Mouse (Mus musculus) CH12.LX (cell line): ENCODE results near the gene Ascl4.

Experiments
- CHD2 ChIP-seq: IDR thresholded peaks from 2 replicates; pipeline ENCODE4 v1.6.1; 2011; ENCODE audit warnings: low read length, improper control_type of control experiment
- CTCF ChIP-seq, 2 experiments: IDR thresholded peaks in 1 of 2; conservative IDR thresholded peaks in 1 of 2; 2 replicates each; pipeline ENCODE4 v1.5.1; 2011 to 2012; ENCODE audit warnings: low read depth in 2 of 2, low read length in 2 of 2, improper control_type of control experiment in 1 of 2, inconsistent platforms in 1 of 2, mild to moderate bottlenecking in 1 of 2, moderate library complexity in 1 of 2
- MAFK ChIP-seq: IDR thresholded peaks from 2 replicates; pipeline ENCODE4 v1.6.1; 2011; ENCODE audit warnings: low read length, improper control_type of control experiment; ENCODE audit not compliant: insufficient replicate concordance
- MXI1 ChIP-seq: IDR thresholded peaks from 2 replicates; pipeline ENCODE4 v1.6.1; 2011; ENCODE audit warnings: mild to moderate bottlenecking, low read depth, low read length, improper control_type of control experiment
- NELFE ChIP-seq: IDR thresholded peaks from 2 replicates; pipeline ENCODE4 v1.6.1; 2011; ENCODE audit warnings: low read depth, low read length, improper control_type of control experiment
- POLR2A ChIP-seq: IDR thresholded peaks from 2 replicates; pipeline ENCODE4 v1.6.1; 2011; ENCODE audit warnings: low read depth, mild to moderate bottlenecking, improper control_type of control experiment, low read length
- RAD21 ChIP-seq: IDR thresholded peaks from 2 replicates; pipeline ENCODE4 v1.6.1; 2011; ENCODE audit warnings: low read depth, mild to moderate bottlenecking, low read length, improper control_type of control experiment, moderate library complexity
- ZC3H11A ChIP-seq: IDR thresholded peaks from 2 replicates; pipeline ENCODE4 v1.6.1; 2012; ENCODE audit warnings: low read depth, mild to moderate bottlenecking, inconsistent platforms, low read length, improper control_type of control experiment

DNA sequence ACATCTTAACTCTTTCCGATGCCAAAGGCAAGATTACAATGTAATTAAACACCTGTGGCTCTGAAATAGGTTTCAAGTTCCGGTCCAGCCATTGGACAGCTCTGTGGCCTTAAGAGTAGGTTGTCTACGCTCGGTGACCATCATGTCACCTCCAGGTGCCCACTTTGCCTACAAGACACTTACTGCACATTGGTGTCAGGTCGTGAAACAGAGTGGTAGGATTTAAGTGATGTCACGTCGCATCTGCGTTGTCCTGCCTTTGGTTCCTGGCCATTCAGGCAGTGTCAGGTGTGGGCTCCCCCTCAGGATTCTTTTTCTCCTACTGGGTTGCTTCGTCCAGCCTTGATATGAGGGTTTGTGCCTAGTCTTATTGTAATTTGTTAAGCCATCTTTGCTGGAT, 44.3 kb downstream of the Ascl4 start:
- TF ChIP-seq CTCF (conservative IDR thresholded peaks at IDR 0.05 in 1 of 2, IDR thresholded peaks at IDR 0.05 in 1 of 2; ENCODE audit: low read depth in 2 of 2, low read length in 2 of 2) (no peak), RAD21 (no peak), MXI1 (no peak), POLR2A (no peak), NELFE (no peak), CHD2 (no peak), MAFK (no peak), ZC3H11A (no peak)
